8 mouse cellular contexts compared by ENCODE assay signal in the genomic region with DNA sequence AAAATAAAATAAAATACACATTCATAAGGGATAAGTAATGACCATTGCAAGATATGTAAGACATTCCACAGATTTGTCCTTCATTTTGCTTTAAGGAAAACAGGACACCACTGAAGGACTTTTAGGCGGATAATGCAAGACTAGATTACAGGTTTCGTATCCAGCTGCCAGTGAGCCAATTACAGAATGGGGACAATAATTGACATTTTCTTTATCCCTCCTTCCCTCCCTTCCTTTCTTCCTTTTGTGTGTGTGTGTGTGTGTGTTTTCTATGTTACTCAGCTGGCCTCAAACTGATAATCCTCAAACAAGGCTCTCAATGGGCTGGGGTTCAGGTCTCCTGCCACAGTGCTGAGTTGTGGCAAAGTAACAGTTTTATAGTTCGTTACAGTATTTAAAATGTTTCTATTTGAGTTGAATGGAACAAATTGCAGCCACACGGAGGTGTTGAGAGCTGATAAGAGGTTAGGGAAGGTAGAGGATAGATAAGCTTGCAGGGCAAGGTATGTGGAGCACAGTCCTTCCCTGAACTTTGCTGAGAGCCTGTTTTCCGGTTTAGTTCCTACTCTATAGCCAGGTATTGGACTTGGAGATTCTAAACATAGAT. TPM values are rescaled to one million over a fixed set of nuclear protein-coding genes. Genes with fewer than 3 reads are reported as not detected.
DNase-seq lines count a peak whose midpoint lies in the region; ATAC-seq and TF ChIP-seq lines count a peak whose summit lies in the region.

No protein-coding gene starts in this region.

- peaks cover 1% of the 10 kb centered on the region; the same call in 1 of the 2 replicates for H3K4me1 ChIP-seq in heart, adult 2 months (ENCODE audit: control insufficient read depth, insufficient read depth, low read length)
- H3K4me1 ChIP-seq in hindbrain, embryonic 15.5 days (replicated peaks) = peaks cover 24% of the 10 kb centered on the region

- no peak for ATAC-seq in hindbrain, embryonic 15.5 days (ENCODE audit: low FRiP score, low read depth)
- ATAC-seq in megakaryocyte-erythroid progenitor cell, adult 5-6 weeks (replicated peaks; ENCODE audit: low FRiP score, low TSS enrichment, poor library complexity, severe bottlenecking) = peak; percentile 57
- no peak for ATAC-seq in granulocyte monocyte progenitor cell, adult 5-6 weeks (replicated peaks; ENCODE audit: poor library complexity, severe bottlenecking)

- WGBS in heart, adult 2 months = 35% methylated on average over 5 of the region's 5 CpGs
- WGBS in hindbrain, embryonic 15.5 days = 84% methylated on average over 5 of the region's 5 CpGs

- no peaks in the 10 kb centered on the region for H3K9me3 ChIP-seq in hindbrain, embryonic 15.5 days

- H3K27me3 ChIP-seq in heart, adult 2 months (ENCODE audit: control insufficient read depth, insufficient read depth, low read length) = no peaks in the 10 kb centered on the region
- no peaks in the 10 kb centered on the region for H3K27me3 ChIP-seq in hindbrain, embryonic 15.5 days

- no peaks in the 10 kb centered on the region; the same call in 1 of the 2 replicates for H3K36me3 ChIP-seq in heart, adult 2 months (ENCODE audit: control insufficient read depth, insufficient read depth, low read length)
- H3K36me3 ChIP-seq in hindbrain, embryonic 15.5 days = peaks cover 15% of the 10 kb centered on the region

- TF ChIP-seq EP300 in heart, adult 2 months (IDR thresholded peaks at IDR 0.05; ENCODE audit: insufficient read depth, low read depth, low read length) = no peak

- TF ChIP-seq CTCF in heart, adult 2 months (IDR thresholded peaks at IDR 0.05) = no peak

- peak overlapping the region; percentile 94; the same call in 1 of the 2 replicates for H3K4me3 ChIP-seq in heart, adult 2 months
- H3K4me3 ChIP-seq in hindbrain, embryonic 15.5 days = peak overlapping the region; percentile 97

- intact Hi-C loops in heart, adult 2 months (cut with DNase I) = loop anchor here (5.0 kb wide), 2 partner anchors 44 to 261 kb away; a partner anchor contains a TSS
- intact Hi-C loops in heart, postnatal 36 days (cut with DNase I) = loop anchor here (5.0 to 10.0 kb wide), 3 partner anchors 161 to 708 kb away; a partner anchor contains a TSS
- intact Hi-C loops in left cerebral cortex, postnatal 4 days (cut with DNase I) = no loop called here

- TF ChIP-seq POLR2A in heart, adult 2 months (IDR thresholded peaks at IDR 0.05; ENCODE audit: insufficient read depth, low read depth, low read length) = no peak

- H3K9ac ChIP-seq in heart, adult 2 months (ENCODE audit: low read depth, low read length) = no peak overlapping the region
- no peak overlapping the region for H3K9ac ChIP-seq in hindbrain, embryonic 15.5 days

- no peak for DNase-seq in heart, adult 2 months
- DNase-seq in heart, postnatal 36 days = no peak
- DNase-seq in MEL-GATA-1-ER (ENCODE audit: extremely low read depth, low read depth) = peak; percentile 33
- no peak for DNase-seq in left cerebral cortex, postnatal 4 days
- no peak for DNase-seq in cerebellum, postnatal 25 days

- no peaks in the 10 kb centered on the region for H3K79me2 ChIP-seq in heart, adult 2 months (replicated peaks; ENCODE audit: control insufficient read depth, insufficient read depth, low read length)

- H3K4me2 ChIP-seq in hindbrain, embryonic 15.5 days = peak overlapping the region; percentile 79

- H3K27ac ChIP-seq in heart, adult 2 months = no peak overlapping the region
- no peak overlapping the region for H3K27ac ChIP-seq in hindbrain, embryonic 15.5 days (replicated peaks)

RNA-seq across cellular contexts. Expression of a gene that starts 1.6 kb away (rescaled TPM):
- total RNA-seq in heart, adult 2 months (2021) = 10 to 100 TPM; 30.2 to 35.7 TPM
- polyA plus RNA-seq in heart, adult 2 months (2012; rRNA removed) = 6.0 and 9.2 TPM in 2 replicates
- total RNA-seq in heart, postnatal 36 days (2021) = 10 to 100 TPM; 32.9 to 34.7 TPM
- polyA plus RNA-seq in hindbrain, embryonic 15.5 days (2015; fragmentation: Nextera tagmentation; extraction: Ambion mirVana) = 44.6 and 49.0 TPM in 2 replicates
- 74.1 and 104 TPM in 2 replicates for total RNA-seq in megakaryocyte-erythroid progenitor cell, adult 5-6 weeks (2014; fragmentation: Nextera tagmentation)
- total RNA-seq in megakaryocyte-erythroid progenitor cell, adult 5-6 weeks (2017) = 176 and 177 TPM in 2 replicates
- 10 to 100 TPM; 34.5 to 34.6 TPM for total RNA-seq in left cerebral cortex, postnatal 4 days (2021)
- 69.2 and 77.6 TPM in 2 replicates for total RNA-seq in granulocyte monocyte progenitor cell, adult 5-6 weeks (2014; fragmentation: Nextera tagmentation)
- total RNA-seq in granulocyte monocyte progenitor cell, adult 5-6 weeks (2017) = 121 and 133 TPM in 2 replicates

RNA-seq across cellular contexts. Expression of a gene that starts 31.1 kb away (rescaled TPM):
- total RNA-seq in heart, adult 2 months (2021) = 10 to 100 TPM; 11.0 to 11.4 TPM
- 7.8 and 10.3 TPM in 2 replicates for polyA plus RNA-seq in heart, adult 2 months (2012; rRNA removed)
- 10 to 100 TPM in 1 of 2 experiments, 1 to 10 TPM in 1; 9.8 to 11.8 TPM for total RNA-seq in heart, postnatal 36 days (2021)
- polyA plus RNA-seq in hindbrain, embryonic 15.5 days (2015; fragmentation: Nextera tagmentation; extraction: Ambion mirVana) = 19.3 and 20.8 TPM in 2 replicates
- total RNA-seq in megakaryocyte-erythroid progenitor cell, adult 5-6 weeks (2014; fragmentation: Nextera tagmentation) = 37.3 and 42.1 TPM in 2 replicates
- 62.6 and 67.4 TPM in 2 replicates for total RNA-seq in megakaryocyte-erythroid progenitor cell, adult 5-6 weeks (2017)
- total RNA-seq in left cerebral cortex, postnatal 4 days (2021) = 1 to 10 TPM; 7.1 to 7.7 TPM
- total RNA-seq in granulocyte monocyte progenitor cell, adult 5-6 weeks (2014; fragmentation: Nextera tagmentation) = 14.5 and 15.9 TPM in 2 replicates
- 35.1 and 41.6 TPM in 2 replicates for total RNA-seq in granulocyte monocyte progenitor cell, adult 5-6 weeks (2017)

RNA-seq across cellular contexts. Expression of a gene that starts 44.4 kb away (rescaled TPM):
- total RNA-seq in heart, adult 2 months (2021) = 10 to 100 TPM; 32.1 to 34.3 TPM
- polyA plus RNA-seq in heart, adult 2 months (2012; rRNA removed) = 22.7 and 25.6 TPM in 2 replicates
- 10 to 100 TPM; 35.2 to 35.6 TPM for total RNA-seq in heart, postnatal 36 days (2021)
- 142 and 153 TPM in 2 replicates for polyA plus RNA-seq in hindbrain, embryonic 15.5 days (2015; fragmentation: Nextera tagmentation; extraction: Ambion mirVana)
- total RNA-seq in megakaryocyte-erythroid progenitor cell, adult 5-6 weeks (2014; fragmentation: Nextera tagmentation) = 47.5 and 56.5 TPM in 2 replicates
- 55.2 and 67.6 TPM in 2 replicates for total RNA-seq in megakaryocyte-erythroid progenitor cell, adult 5-6 weeks (2017)
- total RNA-seq in left cerebral cortex, postnatal 4 days (2021) = 10 to 100 TPM; 76.2 to 77.6 TPM
- total RNA-seq in granulocyte monocyte progenitor cell, adult 5-6 weeks (2014; fragmentation: Nextera tagmentation) = 34.4 and 35.3 TPM in 2 replicates
- total RNA-seq in granulocyte monocyte progenitor cell, adult 5-6 weeks (2017) = 92.9 and 108 TPM in 2 replicates

RNA-seq across cellular contexts. Expression of a gene that starts 53.9 kb away (rescaled TPM):
- 10 to 100 TPM; 58.2 to 68.3 TPM for total RNA-seq in heart, adult 2 months (2021)
- polyA plus RNA-seq in heart, adult 2 months (2012; rRNA removed) = 24.4 and 39.3 TPM in 2 replicates
- total RNA-seq in heart, postnatal 36 days (2021) = 10 to 100 TPM; 67.7 to 70.0 TPM
- 219 TPM in 2 replicates for polyA plus RNA-seq in hindbrain, embryonic 15.5 days (2015; fragmentation: Nextera tagmentation; extraction: Ambion mirVana)
- total RNA-seq in megakaryocyte-erythroid progenitor cell, adult 5-6 weeks (2014; fragmentation: Nextera tagmentation) = 46.4 and 67.7 TPM in 2 replicates
- 71.9 and 84.0 TPM in 2 replicates for total RNA-seq in megakaryocyte-erythroid progenitor cell, adult 5-6 weeks (2017)
- total RNA-seq in left cerebral cortex, postnatal 4 days (2021) = 100 to 1,000 TPM; 217 to 218 TPM
- total RNA-seq in granulocyte monocyte progenitor cell, adult 5-6 weeks (2014; fragmentation: Nextera tagmentation) = 56.4 and 59.6 TPM in 2 replicates
- 61.9 and 70.4 TPM in 2 replicates for total RNA-seq in granulocyte monocyte progenitor cell, adult 5-6 weeks (2017)
